Mouse (Mus musculus): Measurements from ENCODE around the gene Gm34653.
"Not testable (repeated sequence)": the region's sequence is repeated elsewhere in the genome, so short reads cannot be mapped to it uniquely, and the experiment has no call there.

Gm34653 gene

GRCm38 (mm10) chr2:34815893-34816292 is 16.9 kb upstream of the Gm34653 start:
- in situ Hi-C loops (cut with MboI; ENCODE audit: low sequenced_read_pairs), result not testable (repeated sequence)

- in situ Hi-C loops (cut with MboI; ENCODE audit: low sequenced_read_pairs), result no loop called here
Measured at GRCm38 (mm10) chr2:34818492-34818891, 14.3 kb upstream of the Gm34653 start.

GRCm38 (mm10) chr2:34825827-34826459 is 6.9 kb upstream of the Gm34653 start, which contains the start of gene Fbxw2:
Gene Fbxw2, minus strand, starts transcription at chr2:34826311.
- in situ Hi-C loops (cut with MboI; ENCODE audit: low sequenced_read_pairs), result no loop called here

GRCm38 (mm10) chr2:34826460-34827231 is 6.2 kb upstream of the Gm34653 start:
- in situ Hi-C loops (cut with MboI; ENCODE audit: low sequenced_read_pairs), result no loop called here

GRCm38 (mm10) chr2:34827591-34827990 is 5.2 kb upstream of the Gm34653 start:
- in situ Hi-C loops (cut with MboI; ENCODE audit: low sequenced_read_pairs), result no loop called here

GRCm38 (mm10) chr2:34828026-34828425 is 4.8 kb upstream of the Gm34653 start:
- in situ Hi-C loops (cut with MboI; ENCODE audit: low sequenced_read_pairs), result no loop called here

- in situ Hi-C loops (cut with MboI; ENCODE audit: low sequenced_read_pairs), result not testable (repeated sequence)
Measured at GRCm38 (mm10) chr2:34830066-34830465, 2.7 kb upstream of the Gm34653 start.

GRCm38 (mm10) chr2:34833624-34834023 is 817 bp downstream of the Gm34653 start:
- in situ Hi-C loops (cut with MboI; ENCODE audit: low sequenced_read_pairs), result no loop called here

- in situ Hi-C loops (cut with MboI; ENCODE audit: low sequenced_read_pairs), result no loop called here
Measured at GRCm38 (mm10) chr2:34835669-34836068, 2.9 kb downstream of the Gm34653 start.

- in situ Hi-C loops (cut with MboI; ENCODE audit: low sequenced_read_pairs), result not testable (repeated sequence)
Measured at GRCm38 (mm10) chr2:34840143-34840542, 7.3 kb downstream of the Gm34653 start.

- in situ Hi-C loops (cut with MboI; ENCODE audit: low sequenced_read_pairs), result no loop called here
Measured at GRCm38 (mm10) chr2:34841706-34842105, 8.9 kb downstream of the Gm34653 start.

GRCm38 (mm10) chr2:34843211-34843939 is 10.6 kb downstream of the Gm34653 start:
- in situ Hi-C loops (cut with MboI; ENCODE audit: low sequenced_read_pairs), result no loop called here

GRCm38 (mm10) chr2:34847702-34848101 is 14.9 kb downstream of the Gm34653 start:
- in situ Hi-C loops (cut with MboI; ENCODE audit: low sequenced_read_pairs), result no loop called here

- in situ Hi-C loops (cut with MboI; ENCODE audit: low sequenced_read_pairs), result no loop called here
Measured at GRCm38 (mm10) chr2:34855265-34855664, 22.5 kb downstream of the Gm34653 start.

- in situ Hi-C loops (cut with MboI; ENCODE audit: low sequenced_read_pairs), result no loop called here
Measured at GRCm38 (mm10) chr2:34857728-34858127, 24.9 kb downstream of the Gm34653 start.

- in situ Hi-C loops (cut with MboI; ENCODE audit: low sequenced_read_pairs), result no loop called here
Measured at GRCm38 (mm10) chr2:34869680-34870079, 36.9 kb downstream of the Gm34653 start.

- in situ Hi-C loops (cut with MboI; ENCODE audit: low sequenced_read_pairs), result no loop called here
Measured at GRCm38 (mm10) chr2:34870520-34871474, 38.0 kb downstream of the Gm34653 start.

GRCm38 (mm10) chr2:34874271-34874670 is 41.5 kb downstream of the Gm34653 start, which contains the start of gene Cutal:
Gene Cutal, plus strand, starts transcription at chr2:34874396.
- in situ Hi-C loops (cut with MboI; ENCODE audit: low sequenced_read_pairs), result no loop called here

GRCm38 (mm10) chr2:34874816-34875345 is 42.1 kb downstream of the Gm34653 start, which contains the start of gene Psmd5:
Gene Psmd5, minus strand, starts transcription at chr2:34874968.
- in situ Hi-C loops (cut with MboI; ENCODE audit: low sequenced_read_pairs), result no loop called here

- in situ Hi-C loops (cut with MboI; ENCODE audit: low sequenced_read_pairs), result no loop called here
Measured at GRCm38 (mm10) chr2:34880054-34880453, 47.2 kb downstream of the Gm34653 start.
